Mouse (Mus musculus): ENCODE results near the gene Cdca7l.

GRCm38 (mm10) chr12:117842676-117843075 lies 38.6 kb downstream of the Cdca7l start:
- TF ChIP-seq CTCF (IDR thresholded peaks at IDR 0.05; ENCODE audit: control insufficient read depth, insufficient read depth, insufficient read length) (no peak), CEBPB (IDR thresholded peaks at IDR 0.05; ENCODE audit: low read depth) (no peak), USF1 (IDR thresholded peaks at IDR 0.05; ENCODE audit: low read depth) (no peak), FOSL1 (IDR thresholded peaks at IDR 0.05; ENCODE audit: insufficient read depth, low read length, poor library complexity, severe bottlenecking) (no peak), MYOD1 (IDR thresholded peaks at IDR 0.05; ENCODE audit: control insufficient read depth, insufficient read length, low read depth) (no peak), MAX (IDR thresholded peaks at IDR 0.05) (no peak), MYOG (IDR thresholded peaks at IDR 0.05; ENCODE audit: control insufficient read depth, extremely low read depth, insufficient read length) (no peak)

Measured in C2C12 (cell line).